ENCODE assay signal across 9 mouse cellular contexts in the genomic region with DNA sequence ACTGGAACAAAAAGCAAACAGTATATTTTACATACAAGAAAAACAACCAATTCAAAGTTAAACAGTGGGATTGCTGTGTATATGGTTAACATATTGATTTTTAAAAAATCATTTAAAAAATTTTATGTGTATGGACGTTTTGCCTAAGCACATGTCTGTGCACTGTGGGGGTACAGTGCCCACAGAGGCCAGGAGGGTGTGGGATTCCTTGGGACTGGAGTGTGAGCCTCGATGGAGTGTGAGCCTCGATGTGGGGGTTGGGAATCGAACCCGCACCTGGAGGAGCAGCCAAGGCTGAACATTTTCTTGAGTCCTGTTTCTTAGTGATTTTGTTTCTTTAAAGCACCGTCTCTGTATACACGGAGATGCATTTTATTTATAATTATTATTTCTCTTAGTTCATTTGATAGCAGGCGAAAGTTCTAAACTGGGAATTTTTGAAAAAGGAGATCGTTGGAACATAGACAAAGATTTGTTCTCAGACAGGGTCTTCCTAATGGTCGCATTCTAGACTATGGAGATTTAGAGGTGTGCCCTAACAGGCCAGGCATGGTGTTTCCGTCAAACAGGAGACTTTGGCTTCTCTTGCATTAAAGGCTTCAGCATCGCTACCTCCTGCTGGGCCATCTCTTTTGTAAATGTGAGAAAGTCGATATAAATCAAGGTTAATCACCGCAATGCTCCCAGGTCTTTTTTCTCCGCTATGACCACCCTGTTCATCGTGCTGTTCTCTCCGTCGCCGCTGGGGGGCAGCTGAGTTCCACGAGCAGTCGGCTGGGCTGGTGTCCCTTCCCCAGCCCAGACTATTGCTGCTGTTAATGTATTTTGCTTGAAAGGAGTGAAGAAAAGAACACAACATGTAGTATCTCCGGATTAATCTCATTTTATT. TPM values are rescaled to one million over a fixed set of nuclear protein-coding genes. Genes with fewer than 3 reads are reported as not detected.
DNase-seq lines count a peak whose midpoint lies in the region; ATAC-seq lines count a peak whose summit lies in the region.
"Had no signal": no experiment of that assay in that cellular context is flagged by ENCODE, and none has a peak within 500 bp of the region (broad histone marks: within the 10 kb centered on the region; RNA-seq: fewer than 3 reads in every experiment).

No protein-coding gene starts in this region.

- H3K27ac ChIP-seq in hindbrain, embryonic 11.5 days (ENCODE audit: low read depth, low read length): no peak overlapping the region
- H3K27ac ChIP-seq: limb, embryonic 15.5 days had no signal

- 25% methylated on average over 22 of the region's 22 CpGs for WGBS in hindbrain, embryonic 11.5 days

- H3K36me3 ChIP-seq in hindbrain, embryonic 11.5 days (ENCODE audit: control insufficient read depth, insufficient read depth, low read length): no peaks in the 10 kb centered on the region
- H3K36me3 ChIP-seq: limb, embryonic 15.5 days had no signal

- DNase-seq in Muller cell, postnatal 12 days (ENCODE audit: inconsistent ontology term): peak; percentile 41
- peak; percentile 64 for DNase-seq in cerebellum, adult 8-10 months
- DNase-seq in frontal cortex, adult 2 months (ENCODE audit: extremely low spot score in 1 of 2, low spot score in 1 of 2): peak; percentile 38 to 88
- DNase-seq in hindbrain, embryonic 11.5 days (ENCODE audit: low spot score): peak; percentile 85
- DNase-seq in layer of hippocampus, adult 9-11 months: peak; percentile 26
- peak; percentile 83 to 89 for DNase-seq in right cerebral cortex, postnatal 10 days (ENCODE audit: low spot score in 2 of 2)
- peak; percentile 74 for DNase-seq in urinary bladder, postnatal 25 days (ENCODE audit: low spot score)

- H3K9ac ChIP-seq in hindbrain, embryonic 11.5 days (ENCODE audit: low read depth, low read length): no peak overlapping the region
- H3K9ac ChIP-seq: limb, embryonic 15.5 days had no signal

- H3K9me3 ChIP-seq in hindbrain, embryonic 11.5 days (ENCODE audit: control insufficient read depth, low read length): no peaks in the 10 kb centered on the region
- H3K9me3 ChIP-seq: limb, embryonic 15.5 days had no signal

- ATAC-seq in hindbrain, embryonic 11.5 days (ENCODE audit: low FRiP score): peak; percentile 75; the same call in 1 of the 2 replicates
- ATAC-seq in megakaryocyte progenitor cell, adult 5-6 weeks (replicated peaks; ENCODE audit: poor library complexity): peak; percentile 86

- H3K27me3 ChIP-seq in hindbrain, embryonic 11.5 days (ENCODE audit: control insufficient read depth, insufficient read depth, low read length): no peaks in the 10 kb centered on the region
- H3K27me3 ChIP-seq: limb, embryonic 15.5 days had no signal

- H3K4me2 ChIP-seq in hindbrain, embryonic 11.5 days (replicated peaks; ENCODE audit: low read depth, low read length): no peak overlapping the region
- H3K4me2 ChIP-seq: limb, embryonic 15.5 days had no signal

- H3K4me3 ChIP-seq in hindbrain, embryonic 11.5 days (ENCODE audit: low read depth, low read length): no peak overlapping the region
- H3K4me3 ChIP-seq: limb, embryonic 15.5 days had no signal

- H3K4me1 ChIP-seq in hindbrain, embryonic 11.5 days (replicated peaks; ENCODE audit: control insufficient read depth, insufficient read depth, low read length): no peaks in the 10 kb centered on the region
- H3K4me1 ChIP-seq: limb, embryonic 15.5 days had no signal

RNA-seq across cellular contexts. Expression of a gene that starts 15.8 kb away (rescaled TPM):
- 0.42 and 0.66 TPM in 2 replicates for polyA plus RNA-seq in frontal cortex, adult 2 months (2012; rRNA removed)
- polyA plus RNA-seq in hindbrain, embryonic 11.5 days (2014; fragmentation: Nextera tagmentation; extraction: Ambion mirVana): 0.18 and 0.49 TPM in 2 replicates
- not detected in 2 replicates for total RNA-seq in megakaryocyte progenitor cell, adult 5-6 weeks (2015)
- not detected in 2 replicates for total RNA-seq in megakaryocyte progenitor cell, adult 5-6 weeks (2017)

Comparison
In these comparisons a context has a peak if more than half of its experiments do, and no peak if none do; other contexts are left out.
1. DNase-seq: peak in every context shown above with its lines; median percentile 86 in right cerebral cortex, postnatal 10 days; 85 in hindbrain, embryonic 11.5 days; 74 in urinary bladder, postnatal 25 days; 64 in cerebellum, adult 8-10 months; 63 in frontal cortex, adult 2 months; 41 in Muller cell, postnatal 12 days; 26 in layer of hippocampus, adult 9-11 months.